Mouse (Mus musculus): ENCODE measurements at regions not wholly inside any gene's neighbourhood (a gene's known extent, or its start where the extent isn't known, plus 50 kb on each side); places are given as distances from the start of the nearest gene placed in this dataset.

- TF ChIP-seq ELF1 (IDR thresholded peaks at IDR 0.05; ENCODE audit: low read depth, low read length) = no peak
- no peak for TF ChIP-seq MXI1 (IDR thresholded peaks at IDR 0.05; ENCODE audit: low read depth, low read length)
- no peak for TF ChIP-seq RCOR1 (IDR thresholded peaks at IDR 0.05; ENCODE audit: low read depth, low read length)
- Histone ChIP-seq H3K9ac (ENCODE audit: control insufficient read depth, low read depth, low read length, poor library complexity, severe bottlenecking) (no peak overlapping the region), H3K36me3 (ENCODE audit: control insufficient read depth in 1 of 2, insufficient read depth in 2 of 2, low read length in 2 of 2) (no peaks in the 10 kb centered on the region), H3K27me3 (ENCODE audit: control insufficient read depth in 1 of 2, insufficient read depth in 2 of 2, low read length in 2 of 2) (no peaks in the 10 kb centered on the region), H3K79me2 (ENCODE audit: control insufficient read depth, insufficient read depth, low read length, poor library complexity) (no peaks in the 10 kb centered on the region), H3K27ac (ENCODE audit: control insufficient read depth, low read depth, low read length) (no peak overlapping the region), H3K4me3 (ENCODE audit: control insufficient read depth in 1 of 2, insufficient read depth in 1 of 2, low read depth in 2 of 2, low read length in 2 of 2) (no peak overlapping the region), H3K4me1 (ENCODE audit: control insufficient read depth in 1 of 2, insufficient read depth in 2 of 2, low read length in 2 of 2) (no peaks in the 10 kb centered on the region), H3K9me3 (replicated peaks; ENCODE audit: insufficient read depth, low read length) (no peaks in the 10 kb centered on the region)
- DNase-seq (ENCODE audit: low read depth, low spot score) = no peak
Observed at GRCm38 (mm10) chr5:119066666-119067065, 506.2 kb downstream of the Med13l start.

- TF ChIP-seq SIN3A (IDR thresholded peaks at IDR 0.05; ENCODE audit: low read length) = no peak
- no peak for TF ChIP-seq MYC (IDR thresholded peaks at IDR 0.05; ENCODE audit: low read depth, low read length)
- no peak for TF ChIP-seq POLR2AphosphoS2 (IDR thresholded peaks at IDR 0.05; ENCODE audit: low read length)
- no peak for TF ChIP-seq TAL1 (IDR thresholded peaks at IDR 0.05; ENCODE audit: low read length)
- TF ChIP-seq EP300 (IDR thresholded peaks at IDR 0.05; ENCODE audit: low read depth in 1 of 2, low read length in 2 of 2) = no peak
- no peak for TF ChIP-seq ZC3H11A (IDR thresholded peaks at IDR 0.05; ENCODE audit: low read depth, low read length)
- no peak for TF ChIP-seq GATA1 (IDR thresholded peaks at IDR 0.05; ENCODE audit: low read depth, low read length)
- H3K4me3 ChIP-seq (ENCODE audit: control insufficient read depth in 1 of 2, insufficient read depth in 1 of 2, low read depth in 2 of 2, low read length in 2 of 2) = no peak overlapping the region
- H3K4me1 ChIP-seq (ENCODE audit: control insufficient read depth in 1 of 2, insufficient read depth in 2 of 2, low read length in 2 of 2) = no peaks in the 10 kb centered on the region
- no peak overlapping the region for H3K27ac ChIP-seq (ENCODE audit: control insufficient read depth, low read depth, low read length)
- H3K79me2 ChIP-seq (ENCODE audit: control insufficient read depth, insufficient read depth, low read length, poor library complexity) = no peaks in the 10 kb centered on the region
- H3K27me3 ChIP-seq (ENCODE audit: control insufficient read depth in 1 of 2, insufficient read depth in 2 of 2, low read length in 2 of 2) = no peaks in the 10 kb centered on the region
- H3K9ac ChIP-seq (ENCODE audit: control insufficient read depth, low read depth, low read length, poor library complexity, severe bottlenecking) = no peak overlapping the region
- DNase-seq (ENCODE audit: low read depth, low spot score) = no peak
- no peaks in the 10 kb centered on the region for H3K36me3 ChIP-seq (ENCODE audit: control insufficient read depth in 1 of 2, insufficient read depth in 2 of 2, low read length in 2 of 2)
- H3K9me3 ChIP-seq (replicated peaks; ENCODE audit: insufficient read depth, low read length) = no peaks in the 10 kb centered on the region
Observed at GRCm38 (mm10) chr5:119069765-119070333, 509.4 kb downstream of the Med13l start.

- Histone ChIP-seq H3K9ac (ENCODE audit: control insufficient read depth, low read depth, low read length, poor library complexity, severe bottlenecking) (no peak overlapping the region), H3K27ac (ENCODE audit: control insufficient read depth, low read depth, low read length) (no peak overlapping the region), H3K4me1 (ENCODE audit: control insufficient read depth in 1 of 2, insufficient read depth in 2 of 2, low read length in 2 of 2) (no peaks in the 10 kb centered on the region), H3K4me3 (ENCODE audit: control insufficient read depth in 1 of 2, insufficient read depth in 1 of 2, low read depth in 2 of 2, low read length in 2 of 2) (no peak overlapping the region), H3K36me3 (ENCODE audit: control insufficient read depth in 1 of 2, insufficient read depth in 2 of 2, low read length in 2 of 2) (no peaks in the 10 kb centered on the region), H3K79me2 (ENCODE audit: control insufficient read depth, insufficient read depth, low read length, poor library complexity) (no peaks in the 10 kb centered on the region), H3K9me3 (replicated peaks; ENCODE audit: insufficient read depth, low read length) (no peaks in the 10 kb centered on the region), H3K27me3 (ENCODE audit: control insufficient read depth in 1 of 2, insufficient read depth in 2 of 2, low read length in 2 of 2) (no peaks in the 10 kb centered on the region)
- no peak for TF ChIP-seq E2F4 (IDR thresholded peaks at IDR 0.05; ENCODE audit: borderline replicate concordance, low read depth, low read length)
- TF ChIP-seq ZKSCAN1 (IDR thresholded peaks at IDR 0.05; ENCODE audit: low read depth, low read length) = no peak
- no peak for TF ChIP-seq TCF12 (IDR thresholded peaks at IDR 0.05; ENCODE audit: low read depth, low read length)
- no peak for TF ChIP-seq UBTF (IDR thresholded peaks at IDR 0.05; ENCODE audit: borderline replicate concordance, insufficient read depth, low read depth, low read length)
- no peak for TF ChIP-seq EP300 (IDR thresholded peaks at IDR 0.05; ENCODE audit: low read depth in 1 of 2, low read length in 2 of 2)
- no peak for TF ChIP-seq MAZ (IDR thresholded peaks at IDR 0.05; ENCODE audit: low read depth, low read length)
- TF ChIP-seq ELF1 (IDR thresholded peaks at IDR 0.05; ENCODE audit: low read depth, low read length) = no peak
- DNase-seq (ENCODE audit: low read depth, low spot score) = no peak
Observed at GRCm38 (mm10) chr5:119072712-119073111, 512.2 kb downstream of the Med13l start.
